Mouse (Mus musculus) inflammation-experienced regulatory T-cells (primary cell): ENCODE results near the gene Chd4. TPM values are rescaled to one million over a fixed set of nuclear protein-coding genes. Genes with fewer than 3 reads are reported as not detected.

Experiments
- polyA plus RNA-seq, 2 experiments: library from polyadenylated mRNA; unstranded; fragments of 100-300 nt; shearing (Covaris generic); gene quantifications; one replicate each; pipeline ENCODE4 v1.2.1; 2017

Gene Chd4
- polyA plus RNA-seq = 10 to 100 TPM; 50.7 to 54.2 TPM

GRCm38 (mm10) chr6:125095391-125096278 lies at the start of gene Chd4:
Chd4 (plus strand) TSS chr6:125095981.

GRCm38 (mm10) chr6:125049678-125050077 lies 46.1 kb upstream of the Chd4 start, which contains the start of gene Acrbp:
Acrbp (plus strand) TSS chr6:125049689.

GRCm38 (mm10) chr6:125067571-125067995 lies 28.2 kb upstream of the Chd4 start, which contains the start of gene Lpar5:
Lpar5 (plus strand) TSS chr6:125067920.

GRCm38 (mm10) chr6:125131302-125132156 lies 35.7 kb downstream of the Chd4 start, which contains the start of gene Nop2:
Nop2 (plus strand) TSS chr6:125131909.

GRCm38 (mm10) chr6:125145001-125145400 lies 49.2 kb downstream of the Chd4 start, which contains the start of gene Iffo1:
Iffo1 (plus strand) TSS chr6:125145241.

GRCm38 (mm10) chr6:125166051-125166751 lies 70.4 kb downstream of the Chd4 start, which contains the start of gene Gapdh:
Gapdh (minus strand) TSS chr6:125166467.

Other genes with a start within 250 kb of the Chd4 start
- 1 to 10 TPM in 1 of 2 experiments, not detected in 1; 1.2 TPM for gene P3h3, start 238.2 kb upstream of the Chd4 start, polyA plus RNA-seq
- gene Gpr162, start 232.0 kb upstream of the Chd4 start, polyA plus RNA-seq = under 1 TPM; 0.11 to 0.89 TPM
- gene Cd4, start 207.8 kb upstream of the Chd4 start, polyA plus RNA-seq = 100 to 1,000 TPM; 455 to 600 TPM
- gene Lag3, start 184.3 kb upstream of the Chd4 start, polyA plus RNA-seq = 10 to 100 TPM in 1 of 2 experiments, 1 to 10 TPM in 1; 9.9 to 11.9 TPM
- 10 to 100 TPM; 35.8 to 45.4 TPM for gene Ptms, start 175.9 kb upstream of the Chd4 start, polyA plus RNA-seq
- gene Mlf2, start 164.6 kb upstream of the Chd4 start, polyA plus RNA-seq = 100 to 1,000 TPM; 176 to 183 TPM
- gene Cops7a, start 130.4 kb upstream of the Chd4 start, polyA plus RNA-seq = 10 to 100 TPM; 69.8 to 77.3 TPM
- gene Pianp, start 99.3 kb upstream of the Chd4 start, polyA plus RNA-seq = under 1 TPM in 1 of 2 experiments, not detected in 1; 0.45 TPM
- 10 to 100 TPM; 68.0 to 76.1 TPM for gene Zfp384, start 86.8 kb upstream of the Chd4 start, polyA plus RNA-seq
- 10 to 100 TPM; 85.4 to 87.6 TPM for gene Ing4, start 56.2 kb upstream of the Chd4 start, polyA plus RNA-seq
- 10 to 100 TPM; 20.3 to 33.0 TPM for gene Acrbp, start 46.3 kb upstream of the Chd4 start, polyA plus RNA-seq
- 10 to 100 TPM; 19.2 to 25.7 TPM for gene Lpar5, start 28.1 kb upstream of the Chd4 start, polyA plus RNA-seq
- gene Nop2, start 35.9 kb downstream of the Chd4 start, polyA plus RNA-seq = 10 to 100 TPM; 44.4 to 53.1 TPM
- gene Iffo1, start 49.3 kb downstream of the Chd4 start, polyA plus RNA-seq = 10 to 100 TPM; 30.3 to 30.4 TPM
- 100 to 1,000 TPM; 230 to 258 TPM for gene Gapdh, start 70.5 kb downstream of the Chd4 start, polyA plus RNA-seq
- 10 to 100 TPM; 22.3 to 23.4 TPM for gene Ncapd2, start 95.7 kb downstream of the Chd4 start, polyA plus RNA-seq
- gene Mrpl51, start 95.8 kb downstream of the Chd4 start, polyA plus RNA-seq = 10 to 100 TPM; 77.6 to 84.4 TPM
- 10 to 100 TPM; 43.8 TPM for gene Vamp1, start 119.6 kb downstream of the Chd4 start, polyA plus RNA-seq
- 100 to 1,000 TPM in 1 of 2 experiments, 10 to 100 TPM in 1; 98.8 to 118 TPM for gene Tapbpl, start 135.9 kb downstream of the Chd4 start, polyA plus RNA-seq
- 100 to 1,000 TPM; 493 to 591 TPM for gene Cd27, start 141.0 kb downstream of the Chd4 start, polyA plus RNA-seq
- 1 to 10 TPM in 1 of 2 experiments, under 1 TPM in 1; 0.61 to 2.1 TPM for gene Tuba3a, start 190.1 kb downstream of the Chd4 start, polyA plus RNA-seq
- 1 to 10 TPM in 1 of 2 experiments, not detected in 1; 1.0 TPM for gene Ltbr, start 217.9 kb downstream of the Chd4 start, polyA plus RNA-seq
- gene Scnn1a, start 224.7 kb downstream of the Chd4 start, polyA plus RNA-seq = under 1 TPM; 0.19 to 0.36 TPM